Mouse (Mus musculus) cortical plate, adult 2 months (tissue): Measurements from ENCODE around the gene Auts2. TPM values are rescaled to one million over a fixed set of nuclear protein-coding genes. Genes with fewer than 3 reads are reported as not detected.

Experiments
- H3K27ac ChIP-seq: fragments of 200-500 bp; 2 replicates; pipeline ENCODE4 v1.5.1; 2012; ENCODE audit warnings: low read length, control low read depth, inconsistent platforms; ENCODE audit not compliant: insufficient read depth
- H3K4me1 ChIP-seq: fragments of 200-500 bp; 2 replicates; pipeline ENCODE4 v1.6.1; 2011; ENCODE audit warnings: low read length; ENCODE audit not compliant: control insufficient read depth, insufficient read depth
- H3K4me3 ChIP-seq: fragments of 200-500 bp; 2 replicates; pipeline ENCODE4 v1.5.1; 2011; ENCODE audit warnings: mild to moderate bottlenecking, low read length, control low read depth; ENCODE audit not compliant: insufficient read depth
- CTCF ChIP-seq: fragments of 200-500 bp; IDR thresholded peaks from 2 replicates; pipeline ENCODE4 v1.5.1; 2011; ENCODE audit warnings: mild to moderate bottlenecking, control low read depth, low read length; ENCODE audit not compliant: insufficient read depth; ENCODE audit errors: extremely low read depth
- POLR2A ChIP-seq: fragments of 200-500 bp; IDR thresholded peaks from 2 replicates; pipeline ENCODE4 v1.6.1; 2011; ENCODE audit warnings: mild to moderate bottlenecking, low read length, control low read depth; ENCODE audit not compliant: insufficient read depth; ENCODE audit errors: extremely low read depth
- polyA plus RNA-seq: library from polyadenylated mRNA; depleted of rRNA; stranded (reverse); fragments of >200 nt; gene quantifications from 2 replicates; pipeline ENCODE4 v1.2.3, GENCODE M21; 2012

Gene Auts2
- polyA plus RNA-seq, 1 experiment = 29.7 TPM

- TF ChIP-seq POLR2A = no peak
- TF ChIP-seq CTCF = no peak
- H3K27ac ChIP-seq = no peak overlapping the region
- H3K4me1 ChIP-seq = no peaks in the 10 kb centered on the region
- no peak overlapping the region for H3K4me3 ChIP-seq
Observed at GRCm38 (mm10) chr5:132186659-132187058, 356.5 kb downstream of the Auts2 start.

- Histone ChIP-seq H3K4me3 (no peak overlapping the region), H3K27ac (no peak overlapping the region)
- TF ChIP-seq CTCF (no peak), POLR2A (no peak)
Observed at GRCm38 (mm10) chr5:132186221-132186620, 356.9 kb downstream of the Auts2 start.

GRCm38 (mm10) chr5:132184395-132185095, 358.6 kb downstream of the Auts2 start:
- TF ChIP-seq CTCF (no peak), POLR2A (no peak)
- no peaks in the 10 kb centered on the region for H3K4me1 ChIP-seq
- H3K27ac ChIP-seq = no peak overlapping the region
- H3K4me3 ChIP-seq = no peak overlapping the region

More at GRCm38 (mm10) chr5:132186221-132186620, 356.9 kb downstream of the Auts2 start:
- no peaks in the 10 kb centered on the region for H3K4me1 ChIP-seq

GRCm38 (mm10) chr5:132182077-132182476, 361.1 kb downstream of the Auts2 start:
- Histone ChIP-seq H3K4me3 (no peak overlapping the region), H3K4me1 (no peaks in the 10 kb centered on the region)
- TF ChIP-seq CTCF (no peak), POLR2A (no peak)

GRCm38 (mm10) chr5:132170010-132170409, 373.1 kb downstream of the Auts2 start:
- Histone ChIP-seq H3K4me3 (no peak overlapping the region), H3K27ac (no peak overlapping the region), H3K4me1 (peaks cover 6% of the 10 kb centered on the region; the same call in 1 of the 2 replicates)
- TF ChIP-seq POLR2A (no peak), CTCF (no peak)

More at GRCm38 (mm10) chr5:132182077-132182476, 361.1 kb downstream of the Auts2 start:
- no peak overlapping the region for H3K27ac ChIP-seq

- no peak overlapping the region for H3K27ac ChIP-seq
- no peak overlapping the region for H3K4me3 ChIP-seq
Observed at GRCm38 (mm10) chr5:132168805-132169204, 374.3 kb downstream of the Auts2 start.

GRCm38 (mm10) chr5:132168224-132168623, 374.9 kb downstream of the Auts2 start:
- Histone ChIP-seq H3K4me1 (peaks cover 6% of the 10 kb centered on the region; the same call in 1 of the 2 replicates), H3K27ac (no peak overlapping the region), H3K4me3 (no peak overlapping the region)
- no peak for TF ChIP-seq CTCF
- no peak for TF ChIP-seq POLR2A

More at GRCm38 (mm10) chr5:132168805-132169204, 374.3 kb downstream of the Auts2 start:
- TF ChIP-seq CTCF = no peak
- no peak for TF ChIP-seq POLR2A
- H3K4me1 ChIP-seq = peaks cover 6% of the 10 kb centered on the region; the same call in 1 of the 2 replicates

- Histone ChIP-seq H3K4me1 (peaks cover 8% of the 10 kb centered on the region; the same call in 1 of the 2 replicates), H3K27ac (no peak overlapping the region), H3K4me3 (no peak overlapping the region)
- TF ChIP-seq POLR2A (no peak), CTCF (no peak)
Observed at GRCm38 (mm10) chr5:132166559-132166958, 376.6 kb downstream of the Auts2 start.

GRCm38 (mm10) chr5:132163960-132164359, 379.2 kb downstream of the Auts2 start:
- TF ChIP-seq CTCF (no peak), POLR2A (no peak)
- Histone ChIP-seq H3K4me1 (peaks cover 9% of the 10 kb centered on the region; the same call in 1 of the 2 replicates), H3K4me3 (no peak overlapping the region), H3K27ac (no peak overlapping the region)

GRCm38 (mm10) chr5:132162206-132162533, 381.0 kb downstream of the Auts2 start:
- TF ChIP-seq CTCF (no peak), POLR2A (no peak)
- H3K4me1 ChIP-seq = peaks cover 5% of the 10 kb centered on the region; the same call in 1 of the 2 replicates
- no peak overlapping the region for H3K27ac ChIP-seq
- no peak overlapping the region for H3K4me3 ChIP-seq
